Mouse (Mus musculus): Measurements from ENCODE around the gene Nat8f2. TPM values are rescaled to one million over a fixed set of nuclear protein-coding genes. Genes with fewer than 3 reads are reported as not detected.
"Not testable (repeated sequence)": the region's sequence is repeated elsewhere in the genome, so short reads cannot be mapped to it uniquely, and the experiment has no call there.

Nat8f2 gene
- polyA plus RNA-seq, 1 experiment from 2014 or later: not detected

GRCm38 (mm10) chr6:85856194-85856678, 12.7 kb downstream of the Nat8f2 start:
- no peaks in the 10 kb centered on the region for H3K27me3 ChIP-seq (ENCODE audit: control insufficient read depth, insufficient read depth, low read length)
- whole genome bisulfite sequencing: 74% methylated on average over 1 of the region's 1 CpGs
- H3K4me3 ChIP-seq (ENCODE audit: low read depth, low read length): no peak overlapping the region
- no peak overlapping the region for H3K4me2 ChIP-seq (ENCODE audit: low read depth, low read length, severe bottlenecking)
- H3K9me3 ChIP-seq (ENCODE audit: control insufficient read depth, low read length): no peaks in the 10 kb centered on the region
- no peak overlapping the region for H3K9ac ChIP-seq (ENCODE audit: low read length)
- DNase-seq (ENCODE audit: low spot score) (no peak), ATAC-seq (replicated peaks; ENCODE audit: low FRiP score) (no peak)
- no peaks in the 10 kb centered on the region for H3K36me3 ChIP-seq (ENCODE audit: control insufficient read depth, insufficient read depth, low read length)
- H3K27ac ChIP-seq (ENCODE audit: low read depth, low read length): no peak overlapping the region
- no peaks in the 10 kb centered on the region for H3K4me1 ChIP-seq (replicated peaks; ENCODE audit: control insufficient read depth, insufficient read depth, low read length)

GRCm38 (mm10) chr6:85853481-85853880, 15.5 kb downstream of the Nat8f2 start:
- WGBS: 86% methylated on average over 3 of the region's 3 CpGs
- Histone ChIP-seq H3K36me3 (ENCODE audit: control insufficient read depth, insufficient read depth, low read length) (no peaks in the 10 kb centered on the region), H3K27ac (ENCODE audit: low read depth, low read length) (no peak overlapping the region), H3K4me1 (replicated peaks; ENCODE audit: control insufficient read depth, insufficient read depth, low read length) (no peaks in the 10 kb centered on the region), H3K27me3 (ENCODE audit: control insufficient read depth, insufficient read depth, low read length) (no peaks in the 10 kb centered on the region), H3K9ac (ENCODE audit: low read length) (no peak overlapping the region), H3K4me3 (ENCODE audit: low read depth, low read length) (no peak overlapping the region), H3K4me2 (ENCODE audit: low read depth, low read length, severe bottlenecking) (no peak overlapping the region), H3K9me3 (ENCODE audit: control insufficient read depth, low read length) (no peaks in the 10 kb centered on the region)
- DNase-seq (ENCODE audit: low spot score): no peak
- no peak for ATAC-seq (replicated peaks; ENCODE audit: low FRiP score)

DNA sequence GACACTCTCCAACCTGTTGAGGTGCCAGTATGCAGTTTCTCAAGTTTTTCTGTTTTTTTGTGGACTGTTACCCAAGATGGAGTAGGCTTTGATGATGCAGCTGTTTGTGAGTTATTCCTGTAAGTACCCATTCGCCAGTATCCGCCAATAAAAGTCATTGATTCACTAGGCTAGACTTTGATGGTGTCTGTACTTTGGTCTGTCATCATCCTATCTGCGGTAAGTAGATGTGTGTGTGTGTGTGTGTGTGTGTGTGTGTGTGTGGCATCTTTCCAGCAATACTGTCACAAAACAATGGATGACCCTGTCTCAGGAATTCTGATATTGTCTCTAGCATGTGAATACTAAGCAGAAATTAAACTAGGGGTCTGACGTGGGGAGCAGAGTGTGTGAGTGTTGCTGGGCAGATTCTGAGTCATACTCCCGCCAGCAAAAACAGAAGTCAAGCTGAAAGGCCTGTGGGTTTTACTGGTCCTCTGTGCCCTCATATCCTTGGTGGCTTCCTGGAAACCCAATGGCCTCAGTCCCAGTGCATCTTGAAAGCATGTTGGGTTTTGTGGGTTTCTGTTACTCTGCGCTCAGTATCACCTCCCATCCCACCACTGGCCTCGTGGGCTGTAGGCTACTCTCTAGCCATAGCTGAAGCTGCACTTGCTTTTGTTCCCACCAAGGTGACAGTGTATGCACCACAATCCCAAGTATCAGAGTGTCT, 17.7 kb downstream of the Nat8f2 start:
- DNase-seq (ENCODE audit: low spot score) (no peak), ATAC-seq (replicated peaks; ENCODE audit: low FRiP score) (no peak)
- WGBS: 93% methylated on average over 7 of the region's 7 CpGs

DNA sequence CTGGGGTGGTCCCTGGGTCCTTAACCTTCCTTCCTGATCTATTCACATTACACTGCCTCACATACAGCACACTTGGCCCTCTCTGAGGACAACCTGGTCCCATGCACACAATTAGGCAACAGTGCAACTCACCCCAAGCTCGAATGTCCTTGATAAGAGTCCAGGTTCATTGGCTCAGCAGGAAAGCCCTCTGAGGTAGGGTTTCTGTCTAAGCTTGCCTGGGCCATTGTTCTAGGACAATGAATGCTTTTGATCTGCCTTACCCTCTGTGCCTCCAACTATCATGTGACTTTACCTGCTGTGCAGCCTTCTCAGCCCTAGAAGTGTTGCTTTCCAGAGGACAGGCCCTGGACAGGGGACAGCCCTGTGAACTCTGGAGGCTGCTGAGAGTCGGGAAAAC, 19.7 kb downstream of the Nat8f2 start:
- no peak overlapping the region for H3K27ac ChIP-seq (ENCODE audit: low read depth, low read length)
- WGBS: 23% methylated on average over 2 of the region's 2 CpGs
- no peak for ATAC-seq (replicated peaks; ENCODE audit: low FRiP score)
- no peaks in the 10 kb centered on the region for H3K9me3 ChIP-seq (ENCODE audit: control insufficient read depth, low read length)
- H3K36me3 ChIP-seq (ENCODE audit: control insufficient read depth, insufficient read depth, low read length): no peaks in the 10 kb centered on the region
- H3K4me1 ChIP-seq (replicated peaks; ENCODE audit: control insufficient read depth, insufficient read depth, low read length): no peaks in the 10 kb centered on the region
- no peak for DNase-seq (ENCODE audit: low spot score)
- no peak overlapping the region for H3K9ac ChIP-seq (ENCODE audit: low read length)
- no peak overlapping the region for H3K4me2 ChIP-seq (ENCODE audit: low read depth, low read length, severe bottlenecking)
- H3K4me3 ChIP-seq (ENCODE audit: low read depth, low read length): no peak overlapping the region
- no peaks in the 10 kb centered on the region for H3K27me3 ChIP-seq (ENCODE audit: control insufficient read depth, insufficient read depth, low read length)

More for the DNA sequence above, 17.7 kb downstream of the Nat8f2 start:
- H3K4me1 ChIP-seq (replicated peaks; ENCODE audit: control insufficient read depth, insufficient read depth, low read length): no peaks in the 10 kb centered on the region
- no peaks in the 10 kb centered on the region for H3K9me3 ChIP-seq (ENCODE audit: control insufficient read depth, low read length)
- no peaks in the 10 kb centered on the region for H3K27me3 ChIP-seq (ENCODE audit: control insufficient read depth, insufficient read depth, low read length)
- no peaks in the 10 kb centered on the region for H3K36me3 ChIP-seq (ENCODE audit: control insufficient read depth, insufficient read depth, low read length)
- H3K27ac ChIP-seq (ENCODE audit: low read depth, low read length): no peak overlapping the region
- H3K4me2 ChIP-seq (ENCODE audit: low read depth, low read length, severe bottlenecking): no peak overlapping the region
- no peak overlapping the region for H3K4me3 ChIP-seq (ENCODE audit: low read depth, low read length)
- H3K9ac ChIP-seq (ENCODE audit: low read length): no peak overlapping the region

- Histone ChIP-seq H3K27ac (ENCODE audit: low read depth, low read length) (no peak overlapping the region), H3K9me3 (ENCODE audit: control insufficient read depth, low read length) (no peaks in the 10 kb centered on the region), H3K4me1 (replicated peaks; ENCODE audit: control insufficient read depth, insufficient read depth, low read length) (no peaks in the 10 kb centered on the region), H3K4me3 (ENCODE audit: low read depth, low read length) (no peak overlapping the region), H3K27me3 (ENCODE audit: control insufficient read depth, insufficient read depth, low read length) (no peaks in the 10 kb centered on the region), H3K36me3 (ENCODE audit: control insufficient read depth, insufficient read depth, low read length) (no peaks in the 10 kb centered on the region), H3K9ac (ENCODE audit: low read length) (no peak overlapping the region), H3K4me2 (ENCODE audit: low read depth, low read length, severe bottlenecking) (no peak overlapping the region)
- DNase-seq (ENCODE audit: low spot score) (no peak), ATAC-seq (replicated peaks; ENCODE audit: low FRiP score) (no peak)
- 91% methylated on average over 4 of the region's 4 CpGs for WGBS
Observed at GRCm38 (mm10) chr6:85848140-85848539, 20.8 kb downstream of the Nat8f2 start.

DNA sequence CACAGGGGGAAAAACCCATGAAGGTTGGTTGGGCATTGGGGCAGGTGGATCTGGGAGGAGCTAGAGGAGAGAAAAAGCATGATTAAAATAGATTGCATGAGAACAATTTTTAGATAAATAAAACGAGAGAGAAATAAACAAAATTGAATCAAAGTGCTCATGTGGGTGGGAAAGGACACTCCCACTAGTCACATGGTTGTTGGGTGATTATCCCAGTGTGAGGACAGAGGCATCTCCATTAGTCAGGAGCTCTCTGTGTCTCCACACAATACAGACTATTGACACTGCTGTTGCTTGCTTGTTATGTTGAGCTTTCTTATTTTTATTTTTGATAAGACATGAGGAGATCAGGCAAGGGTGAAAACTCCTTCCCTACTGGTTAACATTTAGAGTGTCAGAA, 22.0 kb downstream of the Nat8f2 start:
- DNase-seq (ENCODE audit: low spot score) (no peak), ATAC-seq (replicated peaks; ENCODE audit: low FRiP score) (no peak)
- H3K4me2 ChIP-seq (ENCODE audit: low read depth, low read length, severe bottlenecking): no peak overlapping the region
- no peak overlapping the region for H3K9ac ChIP-seq (ENCODE audit: low read length)
- WGBS: 45% methylated on average over 1 of the region's 1 CpGs
- H3K9me3 ChIP-seq (ENCODE audit: control insufficient read depth, low read length): no peaks in the 10 kb centered on the region
- H3K4me3 ChIP-seq (ENCODE audit: low read depth, low read length): no peak overlapping the region
- H3K36me3 ChIP-seq (ENCODE audit: control insufficient read depth, insufficient read depth, low read length): no peaks in the 10 kb centered on the region
- H3K27me3 ChIP-seq (ENCODE audit: control insufficient read depth, insufficient read depth, low read length): no peaks in the 10 kb centered on the region
- H3K27ac ChIP-seq (ENCODE audit: low read depth, low read length): no peak overlapping the region
- no peaks in the 10 kb centered on the region for H3K4me1 ChIP-seq (replicated peaks; ENCODE audit: control insufficient read depth, insufficient read depth, low read length)

DNA sequence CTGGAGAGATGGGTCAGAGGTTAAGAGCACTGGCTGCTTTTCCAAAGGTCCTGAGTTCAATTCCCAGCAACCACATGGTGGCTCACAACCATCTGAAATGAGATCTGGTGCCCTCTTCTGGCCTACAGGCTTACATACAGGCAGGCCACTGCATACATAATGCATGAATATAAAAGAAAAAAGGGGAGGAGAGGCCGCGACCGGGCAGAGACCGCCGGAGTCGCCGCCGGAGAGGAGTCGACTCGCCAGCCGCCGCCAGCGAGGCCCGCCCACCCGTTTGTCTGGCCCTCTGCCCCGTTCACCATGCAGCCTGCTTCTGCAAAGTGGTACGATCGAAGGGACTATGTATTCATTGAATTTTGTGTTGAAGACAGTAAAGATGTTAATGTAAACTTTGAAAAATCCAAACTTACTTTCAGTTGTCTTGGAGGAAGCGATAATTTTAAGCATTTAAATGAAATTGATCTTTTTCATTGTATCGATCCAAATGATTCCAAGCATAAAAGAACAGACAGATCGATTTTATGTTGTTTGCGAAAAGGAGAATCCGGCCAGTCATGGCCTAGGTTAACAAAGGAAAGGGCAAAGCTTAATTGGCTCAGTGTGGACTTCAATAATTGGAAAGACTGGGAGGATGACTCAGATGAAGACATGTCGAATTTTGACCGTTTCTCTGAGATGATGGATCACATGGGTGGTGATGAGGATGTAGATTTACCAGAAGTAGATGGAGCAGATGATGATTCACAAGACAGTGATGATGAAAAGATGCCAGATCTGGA, 25.1 kb downstream of the Nat8f2 start:
- not testable (repeated sequence) for H3K4me3 ChIP-seq (ENCODE audit: low read depth, low read length); H3K27ac ChIP-seq (ENCODE audit: low read depth, low read length); H3K9ac ChIP-seq (ENCODE audit: low read length); DNase-seq (ENCODE audit: low spot score); H3K27me3 ChIP-seq (ENCODE audit: control insufficient read depth, insufficient read depth, low read length); H3K4me1 ChIP-seq (replicated peaks; ENCODE audit: control insufficient read depth, insufficient read depth, low read length); ATAC-seq (replicated peaks; ENCODE audit: low FRiP score); H3K9me3 ChIP-seq (ENCODE audit: control insufficient read depth, low read length); H3K36me3 ChIP-seq (ENCODE audit: control insufficient read depth, insufficient read depth, low read length); H3K4me2 ChIP-seq (ENCODE audit: low read depth, low read length, severe bottlenecking)
- 67% methylated on average over 25 of the region's 25 CpGs for WGBS

DNA sequence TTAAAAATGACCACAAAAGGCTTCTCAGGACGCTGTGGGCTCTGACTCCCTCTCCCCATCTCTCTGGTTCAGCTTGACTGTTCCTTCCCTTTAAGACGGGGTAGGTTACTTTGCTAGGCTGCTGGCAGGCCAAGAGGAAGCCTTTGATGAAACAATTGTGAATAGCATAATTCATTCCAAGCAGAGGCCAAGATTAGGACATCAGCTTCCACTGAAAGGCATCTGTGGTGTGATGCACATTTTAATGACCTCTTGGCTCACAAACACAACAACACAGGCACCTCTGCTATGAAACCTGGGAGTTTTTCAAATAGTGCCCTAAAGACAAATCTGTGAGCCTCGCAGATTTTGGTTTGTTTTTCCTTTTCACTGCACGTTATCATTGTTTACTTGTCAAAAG, 29.0 kb downstream of the Nat8f2 start:
- 37% methylated on average over 4 of the region's 4 CpGs for WGBS
- H3K9me3 ChIP-seq (ENCODE audit: control insufficient read depth, low read length): no peaks in the 10 kb centered on the region
- H3K9ac ChIP-seq (ENCODE audit: low read length): no peak overlapping the region
- no peak overlapping the region for H3K27ac ChIP-seq (ENCODE audit: low read depth, low read length)
- H3K4me3 ChIP-seq (ENCODE audit: low read depth, low read length): no peak overlapping the region
- ATAC-seq (replicated peaks; ENCODE audit: low FRiP score) (no peak), DNase-seq (ENCODE audit: low spot score) (no peak)
- H3K36me3 ChIP-seq (ENCODE audit: control insufficient read depth, insufficient read depth, low read length): no peaks in the 10 kb centered on the region
- H3K4me2 ChIP-seq (ENCODE audit: low read depth, low read length, severe bottlenecking): no peak overlapping the region
- H3K4me1 ChIP-seq (replicated peaks; ENCODE audit: control insufficient read depth, insufficient read depth, low read length): no peaks in the 10 kb centered on the region
- H3K27me3 ChIP-seq (ENCODE audit: control insufficient read depth, insufficient read depth, low read length): no peaks in the 10 kb centered on the region

Data from forebrain, embryonic 11.5 days (tissue).